7 mouse cellular contexts compared by ENCODE assay signal in the genomic region with DNA sequence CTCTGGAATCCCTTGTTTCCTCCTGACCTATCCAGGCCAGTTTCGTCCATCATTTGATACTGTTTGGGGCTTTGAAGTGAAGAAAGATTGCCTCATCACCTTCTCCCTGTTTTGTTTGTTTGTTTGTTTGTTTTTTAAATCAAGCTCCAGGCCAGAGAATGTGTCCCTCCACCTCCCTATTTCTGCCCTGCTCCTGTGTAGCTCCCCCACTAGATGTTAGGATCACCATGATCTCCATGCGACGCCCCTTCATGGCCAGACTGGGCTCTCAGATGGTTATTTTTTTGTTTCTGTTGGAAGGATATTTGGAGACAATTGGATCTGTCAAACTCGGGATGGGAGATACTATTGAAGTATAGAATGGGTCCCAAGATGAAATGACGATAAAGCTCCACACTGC. TPM values are rescaled to one million over a fixed set of nuclear protein-coding genes. Genes with fewer than 3 reads are reported as not detected.
DNase-seq lines count a peak whose midpoint lies in the region; ATAC-seq and TF ChIP-seq lines count a peak whose summit lies in the region.

Gene Metrnl (plus strand): TSS at position 301 of the 400 bp plus-strand sequence.

- no peak for DNase-seq in lung, postnatal 0 days (ENCODE audit: low spot score)
- DNase-seq in lung, postnatal 4 days = no peak
- no peak for DNase-seq in hindbrain, embryonic 14.5 days (ENCODE audit: low spot score)
- DNase-seq in midbrain, embryonic 14.5 days = no peak
- no peak for DNase-seq in cerebellum, adult 18-20 months
- DNase-seq in cerebellum, postnatal 36 days = no peak

- H3K27me3 ChIP-seq in lung, postnatal 0 days (replicated peaks; ENCODE audit: insufficient read depth, low read length) = no peaks in the 10 kb centered on the region
- no peaks in the 10 kb centered on the region for H3K27me3 ChIP-seq in embryonic facial prominence, embryonic 15.5 days
- H3K27me3 ChIP-seq in hindbrain, embryonic 14.5 days (ENCODE audit: control insufficient read depth, insufficient read depth, low read length) = peaks cover 43% of the 10 kb centered on the region
- H3K27me3 ChIP-seq in midbrain, embryonic 14.5 days (ENCODE audit: control insufficient read depth, insufficient read depth, low read length) = peaks cover 24% of the 10 kb centered on the region

- H3K4me1 ChIP-seq in lung, postnatal 0 days (ENCODE audit: insufficient read depth, low read depth, low read length) = peaks cover 16% of the 10 kb centered on the region
- H3K4me1 ChIP-seq in embryonic facial prominence, embryonic 15.5 days = peaks cover 27% of the 10 kb centered on the region
- peaks cover 4% of the 10 kb centered on the region; the same call in 1 of the 2 replicates for H3K4me1 ChIP-seq in hindbrain, embryonic 14.5 days (replicated peaks; ENCODE audit: control insufficient read depth, insufficient read depth, low read length)
- H3K4me1 ChIP-seq in midbrain, embryonic 14.5 days (ENCODE audit: control insufficient read depth, insufficient read depth, low read length) = peaks cover 12% of the 10 kb centered on the region; the same call in 1 of the 2 replicates

- no peak for TF ChIP-seq EP300 in lung, postnatal 0 days (IDR thresholded peaks at IDR 0.05)

- peak within 1 kb of the TSS; percentile 53 for H3K9ac ChIP-seq in lung, postnatal 0 days (replicated peaks; ENCODE audit: low read depth)
- peak within 1 kb of the TSS; percentile 60 for H3K9ac ChIP-seq in embryonic facial prominence, embryonic 15.5 days
- H3K9ac ChIP-seq in hindbrain, embryonic 14.5 days = peak within 1 kb of the TSS; percentile 68
- H3K9ac ChIP-seq in midbrain, embryonic 14.5 days (replicated peaks; ENCODE audit: low read length) = peak within 1 kb of the TSS; percentile 64

- WGBS in lung, postnatal 0 days = 86% methylated on average over 5 of the region's 5 CpGs
- WGBS in embryonic facial prominence, embryonic 15.5 days = 89% methylated on average over 5 of the region's 5 CpGs
- 86% methylated on average over 5 of the region's 5 CpGs for WGBS in hindbrain, embryonic 14.5 days
- WGBS in midbrain, embryonic 14.5 days = 83% methylated on average over 5 of the region's 5 CpGs

- no peak for TF ChIP-seq CTCF in lung, postnatal 0 days (IDR thresholded peaks at IDR 0.05)

- ATAC-seq in lung, postnatal 0 days = no peak
- ATAC-seq in embryonic facial prominence, embryonic 15.5 days (ENCODE audit: insufficient number of reproducible peaks, low FRiP score, low TSS enrichment, low read depth) = no peak
- no peak for ATAC-seq in hindbrain, embryonic 14.5 days (ENCODE audit: low FRiP score)
- no peak for ATAC-seq in midbrain, embryonic 14.5 days (ENCODE audit: low FRiP score, low TSS enrichment)

- H3K36me3 ChIP-seq in lung, postnatal 0 days (ENCODE audit: insufficient read depth, low read length) = no peaks in the 10 kb centered on the region
- no peaks in the 10 kb centered on the region for H3K36me3 ChIP-seq in embryonic facial prominence, embryonic 15.5 days
- no peaks in the 10 kb centered on the region for H3K36me3 ChIP-seq in hindbrain, embryonic 14.5 days (replicated peaks; ENCODE audit: control insufficient read depth, insufficient read depth)
- no peaks in the 10 kb centered on the region for H3K36me3 ChIP-seq in midbrain, embryonic 14.5 days (ENCODE audit: control insufficient read depth, insufficient read depth, low read length)

- peak within 1 kb of the TSS; percentile 99 for H3K4me2 ChIP-seq in lung, postnatal 0 days (replicated peaks; ENCODE audit: low read depth, low read length)
- H3K4me2 ChIP-seq in embryonic facial prominence, embryonic 15.5 days (replicated peaks) = peak within 1 kb of the TSS; percentile 95
- H3K4me2 ChIP-seq in hindbrain, embryonic 14.5 days (replicated peaks) = peak within 1 kb of the TSS; percentile 98
- peak within 1 kb of the TSS; percentile 98 for H3K4me2 ChIP-seq in midbrain, embryonic 14.5 days (ENCODE audit: low read length)

- peak within 1 kb of the TSS; percentile 73 for H3K4me3 ChIP-seq in lung, postnatal 0 days (ENCODE audit: low read depth, low read length)
- peak within 1 kb of the TSS; percentile 74 for H3K4me3 ChIP-seq in embryonic facial prominence, embryonic 15.5 days (replicated peaks)
- H3K4me3 ChIP-seq in hindbrain, embryonic 14.5 days (replicated peaks; ENCODE audit: low read length) = peak within 1 kb of the TSS; percentile 86
- peak within 1 kb of the TSS; percentile 65 for H3K4me3 ChIP-seq in midbrain, embryonic 14.5 days (replicated peaks; ENCODE audit: low read depth, low read length)

- H3K9me3 ChIP-seq in lung, postnatal 0 days (ENCODE audit: low read length) = no peaks in the 10 kb centered on the region
- H3K9me3 ChIP-seq in embryonic facial prominence, embryonic 15.5 days (replicated peaks) = no peaks in the 10 kb centered on the region
- H3K9me3 ChIP-seq in hindbrain, embryonic 14.5 days (ENCODE audit: control insufficient read depth, low read length) = no peaks in the 10 kb centered on the region
- no peaks in the 10 kb centered on the region for H3K9me3 ChIP-seq in midbrain, embryonic 14.5 days (ENCODE audit: control insufficient read depth, low read length)

- peak within 1 kb of the TSS; percentile 81 for H3K27ac ChIP-seq in lung, postnatal 0 days (ENCODE audit: low read length)
- H3K27ac ChIP-seq in embryonic facial prominence, embryonic 15.5 days (replicated peaks) = peak within 1 kb of the TSS; percentile 88
- peak within 1 kb of the TSS; percentile 65; the same call in 1 of the 2 replicates for H3K27ac ChIP-seq in hindbrain, embryonic 14.5 days
- no peak within 1 kb of the TSS for H3K27ac ChIP-seq in midbrain, embryonic 14.5 days (replicated peaks; ENCODE audit: low read depth, low read length)

RNA-seq across cellular contexts. Expression of gene Metrnl, which starts in this region (rescaled TPM):
- 22.3 and 23.6 TPM in 2 replicates for polyA plus RNA-seq in lung, postnatal 0 days (2015; fragmentation: Nextera tagmentation; extraction: Ambion mirVana)
- 76.3 and 77.3 TPM in 2 replicates for polyA plus RNA-seq in embryonic facial prominence, embryonic 15.5 days (2015; fragmentation: Nextera tagmentation; extraction: Ambion mirVana)
- 18.9 and 23.9 TPM in 2 replicates for polyA plus RNA-seq in hindbrain, embryonic 14.5 days (2014; fragmentation: Nextera tagmentation; extraction: Ambion mirVana)
- polyA plus RNA-seq in midbrain, embryonic 14.5 days (2014; fragmentation: Nextera tagmentation; extraction: Ambion mirVana) = 10.2 and 11.0 TPM in 2 replicates
